Mouse (Mus musculus) A20 (cell line): ENCODE data around the gene Hoxd3.

ENCODE experiments used
- DNase-seq: peaks from one replicate; pipeline ENCODE4 v3.0.0-alpha.2; 2011; ENCODE audit warnings: low read depth, low spot score

Hoxd3 gene

DNA sequence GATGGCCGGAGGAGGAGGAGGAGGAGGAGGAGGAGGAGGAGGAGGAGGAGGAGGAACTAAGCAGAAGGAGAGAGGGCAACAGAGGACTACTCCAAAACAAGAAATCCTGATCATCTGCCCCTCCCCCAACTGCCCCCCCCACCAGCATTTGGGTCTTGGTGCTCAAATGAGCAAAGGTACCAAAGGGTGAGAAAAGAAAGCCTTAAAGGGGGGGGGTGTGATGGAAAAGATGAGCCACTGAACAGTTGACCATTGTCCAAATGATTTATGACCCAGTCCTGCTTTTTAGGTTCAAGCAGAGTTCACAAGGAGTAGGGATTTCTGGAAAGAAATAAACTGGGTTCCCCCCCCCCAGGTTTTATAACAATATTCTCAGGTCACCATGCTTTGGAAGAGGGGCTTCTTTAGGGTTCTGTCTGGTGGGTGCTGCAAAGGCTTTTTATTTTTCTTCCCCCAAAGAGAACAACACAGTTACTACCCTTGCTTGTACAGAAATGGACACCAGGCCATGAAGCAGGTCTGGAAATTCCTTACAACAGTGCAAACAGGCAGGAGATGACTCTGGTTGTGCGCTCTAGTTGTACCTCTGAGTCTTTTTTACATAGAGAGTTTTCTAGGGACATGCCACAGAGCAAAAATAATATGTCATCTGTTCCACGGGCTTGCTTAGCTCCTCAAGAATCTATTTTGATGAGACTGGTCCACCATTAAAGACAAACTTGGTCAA lies 29.7 kb downstream of the Hoxd3 start:
- DNase-seq: no peak

DNA sequence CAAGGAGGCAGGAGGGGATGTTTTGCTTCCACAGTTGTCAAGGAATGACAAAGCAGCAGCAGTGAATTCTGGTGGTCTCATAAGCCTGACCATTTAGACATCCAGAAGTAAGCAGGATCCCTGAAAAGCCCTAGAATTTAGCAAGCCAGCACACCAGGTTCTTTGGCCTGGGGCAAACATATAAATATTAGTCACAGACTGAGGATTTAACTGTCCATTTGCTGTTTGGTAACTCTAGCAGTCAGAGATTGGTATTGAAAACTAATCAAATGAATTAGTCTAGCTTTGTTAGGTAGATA lies 30.2 kb downstream of the Hoxd3 start:
- DNase-seq: no peak

DNA sequence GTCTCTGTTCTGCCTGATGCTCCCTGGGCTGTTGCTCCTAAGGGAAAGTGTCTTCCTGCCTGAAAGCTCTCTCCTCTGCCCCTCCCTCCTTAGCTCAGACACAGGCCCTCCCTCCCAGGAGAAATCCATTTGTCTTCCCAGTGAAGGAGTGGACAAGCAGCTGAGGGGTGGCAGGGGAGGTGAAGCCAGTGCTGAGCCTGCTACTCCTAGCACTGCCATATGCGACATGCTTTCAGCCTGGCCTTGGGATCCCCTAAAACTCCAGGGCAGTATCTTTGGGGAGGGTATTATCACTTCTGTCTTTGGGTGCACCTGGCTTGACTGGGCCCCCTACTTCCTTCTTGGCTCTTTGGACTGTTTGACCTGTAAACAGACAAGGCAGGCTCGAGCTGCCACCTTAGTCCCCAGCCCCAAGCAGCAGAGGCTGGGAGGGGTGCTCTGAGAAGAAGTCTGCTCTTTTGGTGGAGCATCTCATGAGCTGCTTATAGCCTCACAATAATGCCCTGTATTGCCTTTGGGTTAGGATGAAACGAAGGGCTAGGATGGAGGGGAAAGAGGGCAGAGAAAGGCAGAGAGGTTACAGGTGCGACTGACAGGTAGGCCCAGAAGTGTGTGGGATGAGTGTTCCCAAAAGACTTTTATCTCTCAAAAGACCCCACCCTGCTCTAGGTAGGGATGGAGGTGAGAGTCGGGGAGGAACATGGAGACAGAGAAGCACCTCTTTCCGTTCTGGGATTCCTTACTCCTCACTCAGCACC lies 34.0 kb downstream of the Hoxd3 start:
- no peak for DNase-seq

DNA sequence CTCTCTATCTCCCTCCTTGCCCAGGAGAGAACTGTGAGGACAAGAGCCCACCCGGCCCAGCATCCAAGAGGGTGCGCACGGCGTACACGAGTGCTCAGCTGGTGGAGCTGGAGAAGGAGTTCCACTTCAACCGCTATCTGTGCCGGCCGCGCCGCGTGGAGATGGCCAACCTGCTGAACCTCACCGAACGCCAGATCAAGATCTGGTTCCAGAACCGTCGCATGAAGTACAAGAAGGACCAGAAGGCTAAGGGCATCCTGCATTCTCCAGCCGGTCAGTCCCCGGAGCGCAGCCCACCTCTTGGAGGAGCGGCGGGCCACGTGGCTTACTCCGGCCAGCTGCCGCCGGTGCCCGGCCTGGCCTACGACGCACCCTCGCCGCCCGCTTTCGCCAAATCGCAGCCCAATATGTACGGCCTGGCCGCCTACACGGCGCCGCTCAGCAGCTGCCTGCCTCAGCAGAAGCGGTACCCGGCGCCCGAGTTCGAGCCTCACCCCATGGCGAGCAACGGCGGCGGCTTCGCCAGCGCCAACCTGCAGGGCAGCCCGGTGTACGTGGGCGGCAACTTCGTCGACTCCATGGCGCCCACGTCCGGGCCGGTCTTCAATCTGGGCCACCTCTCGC lies 34.7 kb downstream of the Hoxd3 start:
- no peak for DNase-seq

DNA sequence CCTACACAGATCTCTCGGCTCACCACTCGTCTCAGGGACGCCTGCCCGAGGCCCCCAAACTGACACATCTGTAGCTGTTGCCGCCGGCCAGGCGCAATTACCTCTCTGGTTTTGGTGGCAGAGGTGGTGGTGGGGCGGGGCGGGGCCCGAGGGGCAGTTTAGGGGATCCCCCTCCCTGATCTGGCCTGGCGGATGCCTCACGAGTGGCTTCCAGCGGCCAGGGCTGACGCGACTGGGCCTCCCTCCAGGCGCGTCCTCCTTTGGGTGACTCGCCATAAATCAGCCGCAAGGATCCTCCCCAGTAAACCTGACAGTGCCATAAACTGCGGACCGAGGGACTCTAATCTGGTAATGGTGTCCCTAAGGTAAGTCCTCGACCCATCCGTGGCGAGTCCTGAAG lies 35.3 kb downstream of the Hoxd3 start:
- no peak for DNase-seq

DNA sequence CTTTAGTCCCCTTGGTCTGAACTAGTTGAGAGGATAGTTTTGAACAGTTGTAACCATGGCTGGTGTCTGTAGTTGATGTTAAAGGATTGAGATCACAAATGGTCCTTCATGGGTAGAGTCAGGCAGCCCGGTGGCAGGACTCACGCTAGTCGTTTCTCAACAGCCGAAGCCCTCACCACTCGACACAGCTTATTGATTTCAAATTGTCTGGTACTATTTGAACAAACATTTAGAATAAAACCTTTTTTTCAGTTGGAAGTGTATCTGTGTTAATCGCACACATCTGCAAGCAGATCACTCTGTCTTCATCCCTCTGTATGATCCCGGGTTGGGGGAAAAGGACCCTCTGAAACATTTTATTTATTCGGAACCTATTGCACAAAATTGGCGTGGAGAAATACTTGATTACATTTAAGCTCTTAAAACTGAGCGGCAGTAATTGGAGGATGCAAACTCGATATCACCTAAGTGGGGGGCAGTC lies 36.0 kb downstream of the Hoxd3 start:
- no peak for DNase-seq

DNA sequence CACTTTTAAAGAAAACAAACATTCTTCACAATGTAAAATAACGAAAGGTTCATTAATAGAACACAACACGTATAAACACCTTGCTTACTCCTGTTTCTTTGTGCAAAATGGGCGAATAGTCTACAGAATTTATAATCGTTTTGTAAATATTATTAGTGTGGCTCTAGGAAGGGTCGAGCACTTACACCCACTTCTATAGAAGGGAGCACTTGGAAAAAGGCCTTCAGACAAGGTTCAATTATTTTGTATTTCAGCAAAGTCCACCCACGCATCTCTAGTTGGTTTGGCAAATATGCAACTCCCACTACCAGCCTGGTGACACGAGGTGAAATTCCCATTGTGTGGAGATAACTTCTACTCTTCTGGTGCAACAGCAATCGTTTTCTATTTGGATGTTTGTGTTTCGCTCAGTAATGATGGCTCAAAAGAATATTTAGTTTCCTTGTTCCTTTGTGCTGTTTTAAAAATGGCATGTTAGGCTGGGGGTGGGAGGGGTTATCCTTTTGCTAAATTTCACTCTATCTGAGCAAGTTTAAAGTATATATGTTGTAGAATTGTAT lies 36.8 kb downstream of the Hoxd3 start:
- no peak for DNase-seq

DNA sequence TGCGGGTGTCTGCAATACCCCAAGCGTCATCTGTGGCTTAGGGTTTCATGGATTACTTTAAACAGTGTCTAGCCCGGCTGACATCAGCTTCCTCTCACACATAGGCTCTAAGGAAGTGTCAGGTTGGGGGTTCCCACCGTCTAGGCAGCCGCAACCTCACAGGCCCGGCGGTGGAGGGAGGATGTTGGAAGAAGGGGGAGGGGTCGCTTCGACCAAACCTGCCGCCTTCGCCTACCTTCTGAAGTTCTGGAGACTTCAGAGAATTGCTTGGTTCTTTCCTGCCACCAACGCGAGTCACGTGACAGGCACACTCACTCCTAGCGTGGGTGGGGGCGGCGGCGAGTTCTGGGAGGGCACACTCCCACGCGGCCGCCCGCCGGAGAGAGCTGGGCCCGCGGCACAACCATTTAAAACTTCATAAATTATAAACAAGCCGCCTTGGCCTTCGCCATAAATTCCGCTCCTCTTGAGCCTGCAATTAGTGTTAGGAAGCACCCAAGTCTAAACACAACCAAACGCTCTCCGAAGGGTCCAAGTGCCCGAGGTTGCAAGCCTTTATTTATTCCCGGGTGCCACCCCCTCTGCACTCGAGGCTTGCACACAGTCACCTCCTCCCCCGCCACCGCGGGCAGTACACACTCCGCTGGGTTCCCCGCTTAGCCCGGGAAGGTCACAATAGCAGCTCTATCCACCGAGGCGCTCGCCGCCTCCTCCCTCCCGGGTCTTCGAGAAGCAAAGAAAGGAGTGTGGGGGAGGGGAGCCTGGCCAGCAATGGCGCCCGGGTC lies 37.8 kb downstream of the Hoxd3 start:
- no peak for DNase-seq

DNA sequence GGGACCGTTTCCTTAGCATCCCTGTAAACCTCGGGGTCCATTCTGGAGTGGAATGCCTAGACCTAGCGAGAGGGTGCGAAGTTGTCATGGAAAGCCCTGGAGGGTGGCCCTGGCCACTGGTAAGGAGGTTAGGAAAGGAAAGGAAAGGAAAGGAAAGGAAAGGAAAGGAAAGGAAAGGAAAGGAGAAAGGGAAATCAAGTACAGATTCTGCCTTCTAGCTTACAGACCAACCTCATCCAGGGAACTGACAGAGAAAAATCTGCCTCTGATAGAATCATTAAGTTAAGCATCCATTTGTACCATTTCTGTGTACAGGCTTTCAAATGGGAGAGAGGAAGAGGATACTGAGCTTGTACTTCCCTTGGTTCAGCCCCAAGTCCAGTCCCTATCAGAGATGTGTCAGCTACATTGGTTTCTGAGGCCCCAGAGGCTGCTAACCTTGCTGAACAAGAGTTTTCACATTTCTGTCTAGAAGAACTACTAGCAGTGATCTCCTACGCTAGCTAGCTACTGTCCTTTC lies 39.1 kb downstream of the Hoxd3 start:
- no peak for DNase-seq

DNA sequence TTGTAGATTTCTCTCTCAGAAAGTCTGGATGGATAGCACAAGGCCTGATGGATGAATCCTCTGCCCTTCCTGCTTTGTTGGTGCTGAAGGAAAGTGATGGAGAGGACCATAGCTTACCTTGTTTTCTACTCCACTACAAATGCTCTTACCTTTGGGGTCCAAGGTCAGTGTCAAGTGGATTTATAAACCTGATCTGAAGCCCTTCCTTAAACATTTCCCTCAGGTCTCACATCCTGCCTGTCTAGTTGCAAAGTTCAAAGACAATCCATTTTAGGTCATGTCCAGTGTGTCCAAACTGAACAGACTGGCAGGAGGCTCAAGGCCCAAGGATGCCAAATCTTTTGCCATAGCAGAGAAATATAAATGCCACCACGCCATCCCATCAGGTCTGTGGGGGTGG lies 40.1 kb downstream of the Hoxd3 start:
- DNase-seq: no peak

DNA sequence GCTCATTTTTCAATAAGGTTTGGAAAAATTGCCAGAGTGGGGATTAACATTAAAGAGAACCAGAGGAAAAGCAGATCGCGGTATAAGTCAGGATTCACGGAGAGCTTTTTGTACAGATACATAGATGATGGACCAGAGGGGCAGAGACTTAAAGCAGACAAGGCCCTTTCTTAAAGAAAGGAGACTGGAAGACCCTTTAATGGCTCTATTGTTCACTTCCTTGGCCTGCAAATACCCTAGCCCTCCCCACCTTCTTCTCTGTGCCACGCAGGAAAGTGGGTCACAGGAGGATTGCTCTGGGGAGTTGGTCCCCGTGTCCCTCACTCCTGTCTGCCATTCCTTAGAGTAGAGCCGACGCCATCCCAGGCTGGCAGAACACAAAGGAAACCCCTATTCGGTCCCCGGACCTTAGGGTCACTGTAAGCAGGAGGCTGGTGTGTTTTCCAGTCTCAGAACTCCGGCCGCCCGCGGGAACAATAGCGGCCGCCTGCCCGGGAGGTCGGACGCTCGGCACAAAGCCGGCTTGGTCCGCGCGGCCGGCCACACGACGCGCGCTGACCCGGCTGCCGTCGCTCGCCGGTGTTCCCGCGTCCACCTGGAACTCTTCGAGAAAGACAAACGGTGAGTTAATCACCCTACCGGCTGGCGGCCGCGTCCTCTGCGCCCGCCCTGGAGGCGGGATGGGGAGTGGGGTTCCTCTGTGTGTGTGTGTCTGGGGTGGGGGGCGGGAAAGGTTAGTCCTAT lies 40.9 kb downstream of the Hoxd3 start:
- no peak for DNase-seq

DNA sequence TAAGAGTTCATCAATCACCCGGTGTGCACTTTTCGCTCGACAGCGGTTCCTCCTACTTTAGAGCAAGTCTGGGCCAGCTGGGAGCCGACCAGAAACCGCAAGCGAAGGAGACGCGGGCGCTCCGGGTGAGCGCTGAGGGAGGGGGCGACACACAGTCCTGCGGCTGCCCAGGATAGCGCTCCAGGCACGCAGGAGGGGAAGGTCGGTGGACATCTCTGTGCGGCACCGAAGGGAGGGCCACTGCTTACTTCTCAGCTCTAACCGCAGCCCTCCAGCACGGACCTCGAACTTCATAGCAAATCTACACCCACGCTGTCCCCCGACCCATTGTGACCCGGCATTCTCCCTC lies 41.4 kb downstream of the Hoxd3 start:
- no peak for DNase-seq

DNA sequence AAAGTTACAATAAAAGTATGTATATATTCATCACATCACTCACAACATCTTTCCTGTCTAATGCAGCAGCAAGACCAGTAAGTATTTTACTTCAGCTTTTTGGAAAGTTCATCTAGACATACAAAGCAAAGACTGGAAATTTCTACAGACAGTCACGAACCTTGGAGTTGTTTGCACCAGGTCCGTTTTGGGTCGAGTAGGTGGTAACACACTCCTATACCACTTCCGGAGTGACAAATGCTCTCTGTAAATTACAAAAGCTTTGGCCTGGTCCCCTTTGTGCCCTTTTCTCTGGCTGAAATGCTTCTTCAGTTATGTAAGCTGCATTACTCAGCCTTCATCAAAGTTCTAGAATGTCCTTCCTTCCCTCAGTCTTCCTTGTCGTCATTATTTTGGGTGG lies 42.0 kb downstream of the Hoxd3 start:
- DNase-seq: no peak

DNA sequence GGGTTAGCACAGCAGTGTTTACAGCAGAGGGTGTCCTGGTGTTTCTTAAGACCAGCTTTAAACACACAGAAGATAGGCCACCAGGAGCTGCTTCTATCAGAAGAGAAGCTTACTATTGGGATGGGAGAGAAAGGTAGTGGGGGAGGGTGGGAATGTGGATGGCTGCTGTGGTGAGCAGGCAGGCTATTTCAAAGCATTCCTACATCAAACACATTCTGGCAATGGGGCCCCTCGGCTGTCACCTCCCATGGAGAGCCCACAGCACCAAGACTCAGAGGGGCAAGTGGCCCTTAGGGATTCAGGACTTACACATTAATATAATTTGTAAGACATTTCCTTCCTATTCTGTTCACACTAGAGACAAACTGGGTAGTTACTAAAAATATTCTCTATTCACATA lies 48.4 kb downstream of the Hoxd3 start:
- DNase-seq: no peak

DNA sequence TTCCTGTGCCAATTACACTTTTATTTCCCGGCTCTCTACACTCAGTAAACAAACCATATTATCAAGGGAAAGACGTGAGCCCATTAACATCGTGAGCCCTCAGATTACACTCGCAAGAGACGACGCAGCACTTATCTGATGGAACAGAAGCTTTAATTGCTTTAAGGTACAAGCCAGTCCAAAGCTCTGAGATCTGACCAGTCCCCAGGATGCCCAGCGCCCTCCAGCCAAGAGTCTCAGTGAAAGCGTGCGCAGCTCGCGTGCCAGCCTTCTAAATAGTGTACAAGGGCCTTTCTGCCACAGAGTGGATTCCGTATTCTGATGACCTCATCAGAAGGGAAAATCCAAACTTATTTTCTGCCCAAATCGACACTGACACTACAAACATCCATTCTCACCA lies 50.2 kb downstream of the Hoxd3 start:
- no peak for DNase-seq

DNA sequence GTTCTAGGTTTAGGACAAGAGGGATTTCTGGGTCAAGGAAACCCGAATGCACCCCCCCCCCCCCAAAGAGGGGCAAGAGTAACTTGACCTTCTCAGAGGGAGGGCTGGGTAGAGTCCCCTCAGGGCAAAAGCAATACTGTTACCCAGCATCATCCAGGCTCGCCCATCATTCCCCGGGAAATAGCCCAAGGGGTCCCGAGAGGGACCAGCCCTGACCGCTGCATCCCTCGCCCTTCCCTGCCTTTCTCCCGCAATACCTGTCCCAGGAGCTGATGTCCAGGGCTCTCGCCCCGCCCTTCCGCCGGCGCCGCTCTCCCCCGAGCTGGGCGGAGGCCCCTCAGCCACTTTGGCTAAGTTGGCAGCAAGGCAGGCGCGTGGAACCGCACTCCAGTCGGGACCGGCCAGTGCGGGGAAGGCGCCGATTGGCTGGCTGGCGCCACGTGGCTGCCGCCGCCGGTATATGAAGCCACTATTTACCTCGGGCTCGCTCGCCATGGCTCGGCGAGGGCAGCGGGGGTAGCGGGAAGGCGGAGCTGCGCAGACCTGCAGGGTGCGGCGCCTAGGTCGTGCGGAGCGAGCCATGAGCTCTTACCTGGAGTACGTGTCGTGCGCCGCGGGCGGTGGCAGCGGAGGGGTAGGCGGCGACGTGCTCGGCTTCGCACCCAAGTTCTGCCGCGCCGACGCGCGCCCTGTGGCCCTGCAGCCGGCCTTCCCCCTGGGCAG lies 51.0 kb downstream of the Hoxd3 start, which contains the start of gene Hoxd1:
Hoxd1 (plus strand) TSS at position 459 of the 723 bp plus-strand sequence.
- no peak for DNase-seq

DNA sequence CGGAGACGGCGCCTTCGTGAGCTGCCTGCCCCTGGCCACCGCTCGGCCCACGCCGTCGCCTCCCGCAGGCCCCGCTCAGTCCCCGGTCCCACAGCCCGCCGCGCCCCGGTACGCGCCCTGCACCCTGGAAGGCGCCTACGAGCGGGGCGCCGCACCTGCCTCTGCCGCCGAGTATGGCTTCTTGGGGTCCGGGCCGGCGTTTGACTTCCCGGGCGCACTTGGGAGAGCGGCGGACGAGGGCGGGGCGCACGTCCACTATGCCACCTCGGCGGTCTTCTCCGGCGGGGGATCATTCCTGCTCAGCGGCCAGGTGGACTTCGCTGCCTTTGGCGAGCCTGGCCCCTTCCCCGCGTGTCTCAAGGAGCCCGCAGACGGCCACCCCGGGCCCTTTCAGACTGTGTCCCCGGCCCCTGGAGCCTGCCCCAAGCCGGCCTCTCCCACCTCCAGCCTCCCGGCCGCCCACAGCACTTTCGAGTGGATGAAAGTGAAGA lies 51.6 kb downstream of the Hoxd3 start:
- no peak for DNase-seq

DNA sequence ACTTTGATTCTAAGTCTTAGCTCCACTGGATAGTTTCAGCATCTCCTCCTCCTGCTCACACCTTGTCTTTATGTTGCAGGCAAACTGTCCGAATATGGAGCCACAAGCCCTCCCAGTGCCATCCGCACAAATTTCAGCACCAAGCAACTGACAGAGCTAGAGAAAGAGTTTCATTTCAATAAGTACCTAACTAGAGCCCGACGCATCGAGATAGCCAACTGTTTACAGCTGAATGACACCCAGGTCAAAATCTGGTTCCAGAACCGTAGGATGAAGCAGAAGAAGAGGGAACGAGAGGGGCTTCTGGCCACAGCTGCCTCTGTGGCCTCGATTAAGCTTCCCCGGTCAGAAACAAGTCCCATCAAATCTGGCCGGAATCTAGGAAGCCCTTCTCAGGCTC lies 52.2 kb downstream of the Hoxd3 start:
- no peak for DNase-seq

DNA sequence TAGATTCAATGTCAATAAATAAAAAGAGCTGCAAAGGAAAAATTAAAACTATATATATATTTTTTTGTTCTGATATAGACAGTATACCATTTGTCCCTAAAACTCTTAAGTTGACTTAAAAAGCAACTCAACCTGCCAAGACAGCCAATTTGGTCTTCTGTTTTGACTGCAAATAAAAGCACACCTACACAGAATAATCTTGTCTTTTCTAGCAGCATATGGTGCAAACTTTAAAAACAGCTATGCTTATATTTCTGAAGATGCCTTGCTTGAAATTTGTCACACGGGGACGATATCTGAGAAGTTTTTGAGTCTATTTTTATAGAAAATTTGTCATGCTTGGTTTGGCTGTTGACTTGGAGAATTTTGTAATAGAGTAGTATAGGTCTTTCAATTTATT lies 62.6 kb downstream of the Hoxd3 start:
- no peak for DNase-seq
